Mouse (Mus musculus): ENCODE results near the gene Fsd2.

Fsd2 gene

DNA sequence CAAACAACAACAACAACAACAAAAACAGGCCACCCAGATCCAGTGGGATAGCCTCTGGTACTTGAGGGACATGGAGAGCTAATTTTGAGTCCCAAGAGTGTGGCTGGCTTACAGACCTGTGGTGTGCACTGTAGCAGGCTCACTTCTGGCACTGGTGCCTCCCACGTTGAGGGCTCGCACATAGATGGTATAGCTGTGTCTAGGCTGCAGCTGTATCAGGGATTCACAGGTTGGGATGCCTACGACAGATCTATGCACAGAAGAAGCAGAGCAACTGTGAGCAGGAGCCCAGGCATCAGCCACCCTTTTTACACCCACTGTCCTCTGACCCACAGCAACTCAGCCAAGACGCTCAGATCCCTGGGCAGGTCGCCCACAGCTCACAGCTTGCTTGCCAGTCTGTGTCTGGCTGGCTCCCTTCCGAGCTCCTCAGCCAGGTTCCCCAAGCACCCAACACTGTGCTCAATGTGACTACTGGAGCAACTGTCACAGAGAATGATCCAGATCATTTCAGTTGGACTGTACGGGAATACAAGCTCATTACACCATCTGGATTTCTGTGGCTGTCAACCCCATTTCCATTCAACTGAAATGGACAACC is 24.7 kb downstream of the Fsd2 start:
- DNase-seq (ENCODE audit: low spot score): peak; percentile 61

GRCm38 (mm10) chr7:81540999-81541398 is 25.7 kb downstream of the Fsd2 start:
- DNase-seq (ENCODE audit: low spot score): no peak

GRCm38 (mm10) chr7:81539565-81539964 is 27.2 kb downstream of the Fsd2 start:
- DNase-seq (ENCODE audit: low spot score): no peak

- DNase-seq (ENCODE audit: low spot score): no peak
Measured at GRCm38 (mm10) chr7:81538070-81538675, 28.6 kb downstream of the Fsd2 start.

GRCm38 (mm10) chr7:81536478-81536877 is 30.3 kb downstream of the Fsd2 start:
- no peak for DNase-seq (ENCODE audit: low spot score)

DNA sequence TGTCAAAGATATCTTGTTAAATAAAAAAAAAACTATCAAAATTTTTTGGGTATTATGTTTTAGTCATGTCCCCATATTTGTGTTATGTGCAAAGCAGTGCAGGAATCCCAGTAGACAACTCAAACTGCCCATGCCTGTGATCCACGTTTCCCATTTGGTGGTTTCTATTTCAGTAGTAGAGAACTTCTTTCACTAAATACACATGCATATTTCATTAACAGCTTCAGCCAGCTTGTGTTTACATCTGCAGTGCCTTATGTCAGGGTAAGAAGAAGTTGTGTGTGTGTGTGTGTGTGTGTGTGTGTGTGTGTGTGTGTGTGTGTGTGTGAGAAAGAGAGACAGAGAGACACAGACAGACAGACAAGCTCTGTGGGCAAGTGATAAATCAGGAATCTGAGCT is 35.3 kb downstream of the Fsd2 start:
- DNase-seq (ENCODE audit: low spot score): no peak

- DNase-seq (ENCODE audit: low spot score): no peak
Measured at GRCm38 (mm10) chr7:81528918-81529317, 37.8 kb downstream of the Fsd2 start.

DNA sequence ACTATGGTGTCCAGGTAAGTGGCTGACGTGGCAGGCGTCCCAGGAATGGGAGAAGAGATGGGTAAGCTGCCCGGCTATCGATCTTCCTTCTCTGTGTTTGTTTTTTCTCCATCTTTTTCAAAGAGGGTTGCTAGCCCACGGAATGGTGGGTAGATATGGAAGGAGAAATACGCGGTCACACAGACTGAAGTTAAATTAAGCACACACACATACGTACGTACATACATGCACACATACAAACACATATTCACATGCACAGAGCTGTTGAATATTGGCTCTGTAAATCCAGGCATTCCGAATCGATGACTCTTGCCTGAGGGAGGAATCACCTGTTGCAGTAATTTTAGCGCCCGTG is 43.1 kb downstream of the Fsd2 start:
- no peak for DNase-seq (ENCODE audit: low spot score)

GRCm38 (mm10) chr7:81523008-81523662 is 43.6 kb downstream of the Fsd2 start:
- DNase-seq (ENCODE audit: low spot score): peak; percentile 86

DNA sequence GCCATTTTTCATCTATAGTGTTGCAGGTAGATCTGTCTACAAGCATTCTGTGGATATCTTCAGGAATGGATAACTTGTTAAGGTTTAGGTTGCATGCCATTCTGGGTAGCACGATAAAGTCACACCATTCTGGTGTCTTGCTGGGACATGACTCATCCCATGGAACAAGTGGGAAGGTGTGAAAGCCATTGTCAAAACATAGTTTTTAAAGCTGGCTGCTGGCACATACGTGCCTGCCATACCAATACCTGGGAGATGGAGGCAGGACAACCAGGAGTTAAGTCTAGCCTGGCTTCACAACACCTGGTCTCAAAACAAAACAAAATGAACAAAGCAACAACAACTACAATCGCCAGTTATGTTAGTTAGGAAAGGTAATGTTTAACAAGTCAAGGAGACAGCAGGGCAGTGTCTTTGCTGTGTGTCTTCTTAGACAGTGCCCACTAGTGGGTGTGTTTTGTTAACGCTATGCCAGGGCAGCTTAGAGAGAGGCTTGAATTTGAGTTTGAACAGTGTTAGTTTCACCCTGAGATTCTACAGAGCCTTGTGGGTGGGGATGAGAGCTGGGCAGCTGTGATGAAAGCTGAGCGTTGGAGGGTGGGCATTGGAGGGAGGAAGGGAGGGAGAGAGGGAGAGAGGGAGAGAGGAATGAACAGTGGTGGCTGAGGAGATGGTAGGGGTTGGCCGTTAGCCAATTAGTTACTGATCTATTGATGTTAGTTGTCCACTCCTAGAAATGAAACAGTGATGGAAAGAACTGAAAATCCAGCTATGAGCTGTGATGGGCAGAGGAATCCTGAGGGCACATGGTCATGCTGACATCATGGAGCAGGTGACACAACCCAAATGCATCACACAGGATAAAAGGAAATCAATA is 50.4 kb downstream of the Fsd2 start:
- no peak for DNase-seq (ENCODE audit: low spot score)

DNA sequence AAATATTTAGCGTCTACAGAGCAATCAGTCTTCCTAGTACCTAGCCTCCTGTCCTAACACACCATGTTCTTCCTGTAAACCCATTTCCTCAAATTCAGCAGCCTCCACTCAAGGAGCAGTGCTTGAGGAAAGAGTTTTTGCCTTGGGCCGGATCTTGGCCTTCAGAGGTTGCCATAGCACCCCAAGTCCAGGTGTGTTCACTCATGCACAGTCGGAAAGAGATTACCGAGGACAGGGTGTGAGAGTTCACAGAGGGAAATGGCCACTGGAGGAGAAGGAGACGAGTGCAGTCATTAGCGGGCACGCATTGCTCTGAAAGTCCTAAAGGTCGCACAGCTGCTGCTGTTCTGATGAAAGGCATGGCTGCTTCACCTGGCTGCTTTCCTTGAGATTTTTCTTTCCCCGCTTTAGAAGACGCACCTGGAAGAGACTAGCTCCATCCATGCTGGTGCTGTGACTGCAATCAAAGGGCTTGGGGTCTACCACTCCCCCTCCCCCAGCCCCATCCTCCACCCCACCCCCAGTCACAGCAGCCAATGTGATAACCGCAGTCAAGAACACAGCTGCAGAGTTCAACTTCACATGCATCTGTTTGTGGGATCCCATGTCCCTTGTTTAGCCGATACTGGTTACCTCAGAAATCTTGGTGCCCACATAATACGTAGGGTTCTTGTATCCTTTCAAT is 51.7 kb downstream of the Fsd2 start:
- DNase-seq (ENCODE audit: low spot score): no peak

DNA sequence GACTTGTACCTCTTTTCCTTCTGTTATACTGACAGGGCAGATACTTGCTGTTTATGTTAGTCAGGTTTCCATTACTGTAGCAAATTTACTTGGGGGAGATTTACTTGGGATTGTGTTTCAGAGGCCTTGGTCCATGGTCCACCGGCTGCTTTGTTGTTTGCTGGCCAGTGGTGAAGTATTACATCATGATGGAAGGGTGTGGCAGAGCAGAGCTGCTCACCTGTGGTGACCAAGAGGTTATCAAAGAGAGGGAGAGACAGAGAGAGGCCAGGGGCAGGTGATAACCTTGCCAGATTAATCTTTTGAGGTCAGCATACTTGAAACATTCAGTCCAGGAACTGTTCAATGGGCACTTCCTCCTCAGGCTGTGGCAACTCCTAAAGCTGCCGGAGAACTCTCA is 65.7 kb downstream of the Fsd2 start:
- no peak for DNase-seq (ENCODE audit: low spot score)

GRCm38 (mm10) chr7:81498181-81498580 is 68.6 kb downstream of the Fsd2 start, which contains the start of gene BC048679:
Gene BC048679 (minus strand): TSS chr7:81498281.
- no peak for DNase-seq (ENCODE audit: low spot score)

- DNase-seq (ENCODE audit: low spot score): no peak
Measured at GRCm38 (mm10) chr7:81497171-81497570, 69.6 kb downstream of the Fsd2 start.

- peak; percentile 64 for DNase-seq (ENCODE audit: low spot score)
Measured at GRCm38 (mm10) chr7:81493331-81494021, 73.3 kb downstream of the Fsd2 start, which contains the start of gene Ap3b2. Gene Ap3b2 (minus strand): TSS chr7:81493925.

DNA sequence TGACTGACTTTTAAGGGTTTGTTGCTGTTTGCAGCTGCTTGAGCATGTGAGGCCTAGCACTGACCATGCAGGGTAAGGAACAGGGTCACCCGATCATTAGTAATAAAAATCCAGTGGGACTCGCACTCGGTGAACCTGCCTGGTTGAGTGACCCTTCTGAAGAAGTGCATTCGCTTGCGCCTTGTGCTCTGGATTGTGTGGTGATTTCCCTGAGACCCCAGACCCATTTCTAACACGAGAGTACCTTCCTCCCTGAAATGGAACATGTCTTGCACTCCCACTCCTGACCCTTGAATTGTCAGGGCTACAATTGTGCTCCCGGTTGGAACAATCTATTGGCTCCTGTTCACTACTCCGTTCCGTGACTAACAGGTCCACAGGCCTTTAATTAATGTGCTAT is 74.1 kb downstream of the Fsd2 start:
- DNase-seq (ENCODE audit: low spot score): no peak

DNA sequence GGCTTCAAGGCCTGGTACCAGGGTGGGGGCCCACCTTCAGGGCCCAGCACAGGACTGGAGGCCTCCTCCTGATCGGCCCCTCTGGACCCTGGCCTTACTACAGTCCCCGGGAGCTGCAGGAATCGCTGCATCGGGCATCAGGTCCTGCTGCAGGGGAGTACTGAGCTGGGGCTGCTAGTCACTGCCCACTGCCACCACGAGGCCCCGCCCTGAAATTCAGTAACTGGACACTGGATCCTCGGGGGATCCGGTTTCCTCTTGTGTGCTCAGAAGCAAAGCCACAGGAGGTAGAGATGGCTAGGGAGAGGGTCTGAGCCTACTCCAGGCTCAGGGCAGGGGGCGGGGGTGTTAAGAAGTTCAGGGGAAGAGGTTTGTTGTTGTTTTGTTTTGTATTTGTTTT is 77.1 kb downstream of the Fsd2 start:
- DNase-seq (ENCODE audit: low spot score): no peak

All from left cerebral cortex, adult 11 months (tissue).